Mouse (Mus musculus) embryonic facial prominence, embryonic 15.5 days (tissue): ENCODE measurements at regions not wholly inside any gene's neighbourhood (a gene's known extent, or its start where the extent isn't known, plus 50 kb on each side); places are given as distances from the start of the nearest gene placed in this dataset.

ENCODE experiments used
- ATAC-seq: fragments of 200-750 bp; cut with Nextera tagmentation; 2 replicates; pipeline ENCODE4 v1.8.0; 2017; ENCODE audit warnings: low read depth, moderate TSS enrichment; ENCODE audit not compliant: insufficient number of reproducible peaks, low FRiP score, low TSS enrichment
- H3K27ac ChIP-seq: fragments of 300-500 bp; sonication (generic); replicated peaks from 2 replicates; pipeline ENCODE4 v1.5.1; 2015; ENCODE audit warnings: mild to moderate bottlenecking, inconsistent platforms
- H3K27me3 ChIP-seq: fragments of 300-500 bp; sonication (generic); 2 replicates; pipeline ENCODE4 v1.6.1; 2015; ENCODE audit warnings: inconsistent platforms
- H3K36me3 ChIP-seq: fragments of 300-500 bp; sonication (generic); 2 replicates; pipeline ENCODE4 v1.6.1; 2015; ENCODE audit warnings: mild to moderate bottlenecking, inconsistent platforms
- H3K4me1 ChIP-seq: fragments of 300-500 bp; sonication (generic); 2 replicates; pipeline ENCODE4 v1.6.1; 2015; ENCODE audit warnings: inconsistent platforms
- H3K4me2 ChIP-seq: fragments of 300-500 bp; sonication (generic); replicated peaks from 2 replicates; pipeline ENCODE4 v1.6.1; 2015; ENCODE audit warnings: mild to moderate bottlenecking, inconsistent platforms
- H3K4me3 ChIP-seq: fragments of 300-500 bp; sonication (generic); replicated peaks from 2 replicates; pipeline ENCODE4 v1.5.1; 2015; ENCODE audit warnings: mild to moderate bottlenecking, inconsistent platforms
- H3K9ac ChIP-seq: fragments of 300-500 bp; sonication (generic); 2 replicates; pipeline ENCODE4 v1.6.1; 2015; ENCODE audit warnings: inconsistent platforms
- H3K9me3 ChIP-seq: fragments of 300-500 bp; sonication (generic); replicated peaks from 2 replicates; pipeline ENCODE4 v1.6.1; 2016; ENCODE audit warnings: inconsistent platforms
- whole genome bisulfite sequencing: fragments of 180-500 bp; shearing (Covaris S2); methylation state at CpG from one replicate; pipeline ENCODE4 v1.1.7; 2015; 5-methylcytosine and 5-hydroxymethylcytosine counted together

GRCm38 (mm10) chr4:83104045-83104681 lies 52.0 kb upstream of the Frem1 start:
- H3K36me3 ChIP-seq = no peaks in the 10 kb centered on the region
- ATAC-seq = no peak
- no peaks in the 10 kb centered on the region for H3K9me3 ChIP-seq
- H3K4me1 ChIP-seq = peaks cover 9% of the 10 kb centered on the region; the same call in 1 of the 2 replicates
- WGBS = 46% methylated on average over 5 of the region's 5 CpGs
- no peak overlapping the region for H3K9ac ChIP-seq
- H3K4me3 ChIP-seq = no peak overlapping the region
- no peak overlapping the region; the same call in 1 of the 2 replicates for H3K27ac ChIP-seq
- H3K4me2 ChIP-seq = no peak overlapping the region
- no peaks in the 10 kb centered on the region for H3K27me3 ChIP-seq

GRCm38 (mm10) chr4:83102893-83103292 lies 50.8 kb upstream of the Frem1 start:
- Histone ChIP-seq H3K27ac (peak overlapping the region; percentile 8; the same call in 1 of the 2 replicates), H3K27me3 (no peaks in the 10 kb centered on the region), H3K36me3 (no peaks in the 10 kb centered on the region), H3K4me2 (no peak overlapping the region), H3K9ac (no peak overlapping the region), H3K4me3 (no peak overlapping the region), H3K9me3 (no peaks in the 10 kb centered on the region), H3K4me1 (peaks cover 10% of the 10 kb centered on the region; the same call in 1 of the 2 replicates)
- 91% methylated on average over 2 of the region's 2 CpGs for WGBS
- no peak for ATAC-seq

- H3K27me3 ChIP-seq = no peaks in the 10 kb centered on the region
- H3K4me2 ChIP-seq = no peak overlapping the region
- H3K9me3 ChIP-seq = no peaks in the 10 kb centered on the region
- peaks cover 9% of the 10 kb centered on the region; the same call in 1 of the 2 replicates for H3K4me1 ChIP-seq
- WGBS = 46% methylated on average over 3 of the region's 3 CpGs
- no peaks in the 10 kb centered on the region for H3K36me3 ChIP-seq
- H3K9ac ChIP-seq = no peak overlapping the region
- no peak for ATAC-seq
- no peak overlapping the region for H3K4me3 ChIP-seq
- 0 out of 2 replicates have a peak overlapping the region, but pooled peaks have one; percentile 17 for H3K27ac ChIP-seq
These were observed 49.9 kb upstream of the Frem1 start for GRCm38 (mm10) chr4:83102022-83102421.
